Mouse (Mus musculus) testis, postnatal 14 days (tissue): ENCODE results near the gene Ypel4.
A peak's percentile ranks its signal among the peaks of the same experiment; 100 is the strongest.
"Not testable (repeated sequence)": the region's sequence is repeated elsewhere in the genome, so short reads cannot be mapped to it uniquely, and the experiment has no call there.

ENCODE experiments used
- DNase-seq: peaks from one replicate; pipeline ENCODE4 v3.0.0; 2021; ENCODE audit warnings: low spot score

Gene Ypel4

DNA sequence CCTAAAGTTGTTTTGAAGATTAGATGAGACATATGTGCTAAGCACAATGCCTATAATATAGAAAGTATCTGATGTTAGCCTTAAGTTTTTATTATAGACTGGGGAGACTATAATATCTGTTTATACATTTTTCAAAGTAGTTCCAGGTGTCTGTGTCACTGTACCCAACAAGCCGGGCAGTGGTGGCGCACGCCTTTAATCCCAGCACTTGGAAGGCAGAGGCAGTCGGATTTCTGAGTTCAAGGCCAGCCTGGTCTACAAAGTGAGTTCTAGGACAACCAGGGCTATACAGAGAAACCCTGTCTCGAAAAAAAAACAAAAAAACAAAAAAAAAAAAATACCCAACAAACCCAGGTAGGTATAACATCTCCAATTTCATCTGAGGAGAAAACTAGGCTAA lies 5.7 kb upstream of the Ypel4 start:
- not testable (repeated sequence) for DNase-seq

DNA sequence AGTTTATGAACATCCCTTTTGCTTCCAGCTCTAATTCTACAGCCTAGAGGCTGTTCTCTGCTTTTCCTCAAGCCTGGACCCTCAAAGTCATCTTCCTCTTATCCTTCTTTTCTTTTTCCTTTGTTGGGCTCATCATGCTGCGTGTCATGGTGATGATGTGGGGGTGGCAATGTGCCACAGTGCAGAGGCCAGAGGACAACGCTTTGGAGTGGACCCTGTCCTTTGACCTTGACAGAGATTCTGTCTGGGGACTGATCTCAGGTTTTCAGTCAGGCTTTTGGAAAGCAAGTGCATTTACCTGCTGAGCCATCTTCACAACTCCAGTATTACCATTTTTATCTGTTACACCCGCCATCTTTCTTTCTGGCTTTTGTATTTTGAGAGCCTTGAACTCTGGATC lies 2.7 kb upstream of the Ypel4 start:
- DNase-seq, result no peak

DNA sequence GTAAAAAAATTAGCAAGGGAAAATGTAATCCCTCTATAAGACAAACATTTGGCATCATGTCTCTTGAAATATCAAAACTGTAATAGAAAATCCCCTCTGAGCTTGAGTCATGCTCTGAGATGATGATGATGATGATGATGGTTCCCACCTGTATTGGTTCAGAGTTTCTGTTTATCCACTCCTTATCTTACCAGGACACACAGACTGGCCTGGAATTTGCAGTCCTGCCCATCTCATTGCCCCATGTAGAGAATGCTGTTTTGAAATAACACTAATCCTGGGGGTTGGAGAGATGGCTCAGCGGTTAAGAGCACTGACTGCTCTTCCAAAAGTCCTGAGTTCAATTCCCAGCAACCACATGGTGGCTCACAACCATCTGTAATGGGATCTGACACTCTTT lies 1.5 kb upstream of the Ypel4 start:
- DNase-seq, result no peak

DNA sequence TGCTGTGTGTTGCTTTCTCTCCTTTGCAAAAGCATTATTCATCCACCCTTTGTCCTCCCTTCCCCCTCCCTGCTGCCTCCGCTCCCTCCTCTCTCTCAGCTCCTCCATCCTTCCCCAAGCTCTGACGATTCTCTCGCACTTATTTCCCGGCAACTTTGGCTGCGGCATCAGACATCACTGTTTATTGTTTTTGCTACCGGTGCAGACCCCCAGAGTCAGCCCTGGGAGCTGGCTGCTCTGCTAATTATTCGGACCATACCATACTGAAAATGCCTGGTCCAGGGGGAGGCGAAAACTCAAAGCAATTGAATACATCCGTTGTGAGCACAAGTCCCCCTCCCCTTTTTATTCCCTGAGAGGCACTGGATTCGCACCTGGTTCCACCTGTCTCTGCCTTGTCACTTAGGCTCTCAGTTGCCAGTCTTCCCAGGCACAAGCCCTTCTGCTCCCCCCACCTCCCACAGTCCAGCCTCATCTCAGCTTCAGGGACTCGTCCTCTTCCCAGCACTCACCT lies 550 bp downstream of the Ypel4 start:
- DNase-seq, result no peak

DNA sequence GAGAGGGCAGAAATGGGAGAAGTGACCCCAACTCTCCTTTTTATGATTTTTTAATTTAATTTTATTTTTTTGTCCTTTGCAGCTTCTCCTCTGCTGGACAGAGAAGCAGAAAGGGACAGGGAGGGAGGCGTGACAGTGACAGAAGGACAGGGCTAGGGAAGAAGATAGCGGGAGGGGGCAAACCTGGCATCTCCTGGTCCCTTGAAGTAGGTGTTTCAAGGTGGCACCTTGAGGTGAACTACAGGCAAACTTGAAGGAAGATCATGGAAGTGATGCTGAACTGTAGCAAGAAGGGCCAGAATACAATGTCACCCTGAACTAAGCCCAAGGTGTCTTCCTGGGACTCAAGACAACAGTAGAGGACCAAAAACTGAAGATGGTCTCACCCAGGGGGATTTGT lies 1.1 kb downstream of the Ypel4 start:
- no peak for DNase-seq

DNA sequence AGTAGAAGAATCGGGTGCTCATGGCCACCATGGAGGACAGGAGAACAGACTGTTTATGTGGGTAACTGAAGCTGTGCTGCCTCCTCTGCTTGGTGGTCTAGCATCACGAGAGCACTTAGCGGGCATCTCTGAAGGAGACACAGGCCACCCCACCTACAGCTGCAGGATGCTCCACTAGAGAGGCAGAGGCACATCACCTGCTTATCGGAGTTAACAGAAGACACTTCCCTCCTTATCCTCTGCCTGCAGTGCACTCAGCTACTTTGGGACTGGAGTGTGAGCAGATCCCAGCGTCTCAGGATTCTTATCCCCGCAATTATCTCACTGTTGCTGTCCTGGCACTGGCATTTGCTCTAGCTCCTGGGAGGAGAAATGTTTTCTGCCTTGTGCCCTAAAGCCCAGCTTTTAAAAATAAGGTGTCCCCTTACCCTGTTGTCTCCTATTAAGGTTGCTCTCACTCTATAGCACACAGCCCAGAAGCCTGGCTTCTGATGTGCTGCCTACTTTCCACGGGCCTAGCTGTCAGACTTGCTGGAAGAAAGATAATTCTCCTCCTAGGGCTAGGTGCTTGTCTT lies 1.6 kb downstream of the Ypel4 start:
- DNase-seq, result no peak

DNA sequence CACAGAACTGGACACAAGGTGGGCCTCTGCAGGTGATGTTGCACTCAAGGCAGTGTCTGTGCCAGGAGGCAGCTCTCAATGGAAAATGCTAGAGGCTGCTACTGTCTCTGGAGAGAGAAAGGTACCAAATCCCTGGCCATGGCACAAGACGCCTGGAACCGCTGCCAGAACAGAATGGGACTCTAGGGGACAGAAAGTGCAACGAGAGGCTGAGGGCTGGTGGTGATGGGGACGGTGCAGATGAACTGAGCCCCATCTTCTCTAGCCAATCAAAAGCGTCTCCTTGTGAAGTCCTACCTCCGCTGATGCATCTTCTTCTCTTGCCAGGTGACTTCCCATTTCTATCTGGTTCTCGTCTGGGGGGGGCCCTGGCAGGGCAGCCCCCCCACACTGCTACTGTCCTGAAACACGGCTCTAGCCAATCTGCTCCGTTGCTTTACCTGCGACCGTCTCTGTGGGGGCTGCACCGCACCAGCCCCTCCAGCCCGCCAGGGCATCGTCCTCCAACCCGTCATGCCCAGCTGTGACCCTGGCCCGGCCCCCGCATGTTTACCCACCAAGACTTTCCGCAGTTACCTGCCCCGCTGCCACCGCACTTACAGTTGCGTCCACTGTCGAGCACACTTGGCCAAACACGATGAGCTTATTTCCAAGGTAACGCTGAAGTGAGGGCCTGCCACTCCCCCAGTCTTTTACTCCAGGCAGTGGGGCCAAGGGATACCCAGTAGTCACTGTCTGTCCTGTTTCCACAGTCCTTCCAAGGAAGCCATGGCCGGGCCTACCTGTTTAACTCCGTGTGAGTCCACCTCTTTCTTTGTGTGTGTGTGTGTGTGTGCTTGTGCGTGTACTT lies 2.7 kb downstream of the Ypel4 start:
- DNase-seq, result no peak

DNA sequence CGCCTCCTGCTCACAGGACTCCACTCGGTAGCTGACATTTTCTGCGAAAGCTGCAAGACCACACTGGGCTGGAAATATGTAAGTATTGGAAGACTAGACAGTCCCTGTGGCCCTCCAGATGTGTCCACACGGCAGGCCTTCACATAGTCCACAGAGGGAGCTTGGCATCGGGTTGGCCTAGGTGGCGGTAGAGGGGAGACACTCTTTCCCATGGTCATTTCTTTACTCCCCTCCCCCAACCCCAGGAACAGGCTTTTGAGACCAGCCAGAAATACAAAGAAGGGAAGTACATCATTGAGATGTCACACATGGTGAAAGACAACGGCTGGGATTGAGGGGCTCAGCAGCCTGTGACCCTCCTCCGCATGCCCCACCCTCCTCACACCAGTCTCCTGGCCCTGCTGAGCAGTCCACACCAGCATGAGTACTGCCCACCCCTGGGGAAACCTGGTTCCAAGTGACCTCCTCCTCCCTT lies 3.6 kb downstream of the Ypel4 start:
- no peak for DNase-seq

DNA sequence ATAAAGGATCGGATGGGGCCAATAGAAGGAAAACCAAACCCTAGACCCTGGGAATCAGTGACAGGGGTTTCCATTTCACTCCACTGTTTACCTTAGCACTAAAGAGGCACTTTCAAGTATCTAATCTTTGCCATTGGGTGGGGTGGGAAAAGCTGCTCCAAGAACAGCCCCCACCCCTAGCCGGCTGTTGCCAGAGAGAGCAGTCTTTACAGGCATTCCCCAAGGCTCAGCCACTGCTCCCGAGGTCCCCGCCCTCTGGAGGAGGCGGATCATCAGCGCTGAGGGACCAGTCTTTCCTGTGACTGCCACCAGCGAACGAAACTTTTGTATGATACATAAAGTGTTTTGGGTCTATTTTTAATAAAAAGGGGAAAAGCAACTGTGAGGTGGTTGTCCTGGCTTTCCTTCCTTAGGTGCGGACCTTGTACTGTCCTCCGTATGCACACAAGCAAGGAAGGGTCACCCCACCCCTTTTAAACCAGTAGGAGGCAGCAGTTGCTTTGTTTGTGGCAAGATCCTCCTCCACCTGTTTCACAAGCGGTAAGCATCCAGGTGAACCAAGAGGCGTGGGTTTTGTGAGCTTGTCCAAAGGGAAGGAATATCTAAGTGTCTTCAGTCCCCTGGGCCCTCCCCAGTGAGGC lies 4.5 kb downstream of the Ypel4 start:
- DNase-seq, result no peak

DNA sequence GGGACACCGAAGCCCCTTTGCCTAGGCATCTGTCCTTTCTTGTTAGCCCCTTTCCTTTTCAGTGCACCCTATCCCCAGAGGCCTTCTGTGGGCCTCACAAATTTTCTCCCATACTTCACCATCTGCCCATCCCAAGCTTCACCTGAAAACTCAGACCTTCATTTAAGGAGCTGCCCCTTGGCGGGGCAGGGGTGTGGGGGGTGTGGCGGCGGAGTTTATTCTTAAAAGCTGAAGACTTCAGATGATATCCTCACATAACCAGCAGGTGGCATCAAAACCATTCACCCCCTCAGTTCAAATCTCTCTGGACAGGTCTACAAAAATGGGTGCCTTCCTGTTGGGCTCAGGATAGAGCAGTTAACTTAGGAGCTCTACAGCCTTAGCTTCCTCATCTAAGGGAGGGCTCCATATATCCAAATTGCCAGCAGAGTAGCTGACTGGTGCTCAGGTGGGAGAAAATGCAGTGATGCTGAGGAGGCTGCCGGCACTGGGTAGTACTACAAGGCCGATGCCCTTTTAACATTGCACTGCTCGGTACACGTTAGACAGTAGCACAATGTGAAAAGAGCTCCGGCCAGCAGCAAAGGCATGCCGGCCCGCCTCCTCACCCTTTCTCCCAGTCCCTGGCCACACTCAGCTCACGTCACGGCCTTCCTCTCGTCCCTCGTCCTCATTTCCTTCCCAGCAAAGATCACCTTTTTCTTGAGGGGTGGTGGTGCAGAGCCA lies 6.9 kb downstream of the Ypel4 start:
- no peak for DNase-seq

DNA sequence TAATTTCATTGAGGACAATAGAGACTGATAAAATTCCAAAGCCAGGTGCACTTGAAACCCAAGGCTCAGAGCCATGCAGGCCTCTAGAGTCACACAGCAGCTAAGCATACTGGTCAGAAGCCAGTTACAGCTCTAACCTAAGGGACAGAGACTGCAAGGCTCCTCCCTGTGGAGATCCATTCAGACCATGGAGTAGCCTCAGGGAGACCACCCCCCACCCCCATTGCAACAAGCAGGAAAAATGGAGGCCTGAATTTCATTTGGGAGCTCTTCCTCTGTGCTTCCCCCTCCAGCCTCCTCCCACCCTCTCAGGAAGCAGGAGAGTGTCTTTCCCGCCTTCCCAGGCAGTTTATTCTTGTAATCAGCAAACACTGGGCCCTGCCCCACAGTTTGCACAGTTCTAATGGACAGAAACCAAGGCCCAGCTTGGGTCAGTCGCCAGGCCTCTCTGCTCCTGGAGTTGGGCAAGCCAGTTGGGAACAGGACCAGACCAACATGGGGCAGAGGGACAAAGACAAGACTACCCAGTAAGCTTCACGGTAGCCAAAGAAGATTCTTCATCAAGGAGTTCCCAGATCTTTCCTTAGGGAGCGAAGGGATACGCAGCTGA lies 8.1 kb downstream of the Ypel4 start:
- no peak for DNase-seq

DNA sequence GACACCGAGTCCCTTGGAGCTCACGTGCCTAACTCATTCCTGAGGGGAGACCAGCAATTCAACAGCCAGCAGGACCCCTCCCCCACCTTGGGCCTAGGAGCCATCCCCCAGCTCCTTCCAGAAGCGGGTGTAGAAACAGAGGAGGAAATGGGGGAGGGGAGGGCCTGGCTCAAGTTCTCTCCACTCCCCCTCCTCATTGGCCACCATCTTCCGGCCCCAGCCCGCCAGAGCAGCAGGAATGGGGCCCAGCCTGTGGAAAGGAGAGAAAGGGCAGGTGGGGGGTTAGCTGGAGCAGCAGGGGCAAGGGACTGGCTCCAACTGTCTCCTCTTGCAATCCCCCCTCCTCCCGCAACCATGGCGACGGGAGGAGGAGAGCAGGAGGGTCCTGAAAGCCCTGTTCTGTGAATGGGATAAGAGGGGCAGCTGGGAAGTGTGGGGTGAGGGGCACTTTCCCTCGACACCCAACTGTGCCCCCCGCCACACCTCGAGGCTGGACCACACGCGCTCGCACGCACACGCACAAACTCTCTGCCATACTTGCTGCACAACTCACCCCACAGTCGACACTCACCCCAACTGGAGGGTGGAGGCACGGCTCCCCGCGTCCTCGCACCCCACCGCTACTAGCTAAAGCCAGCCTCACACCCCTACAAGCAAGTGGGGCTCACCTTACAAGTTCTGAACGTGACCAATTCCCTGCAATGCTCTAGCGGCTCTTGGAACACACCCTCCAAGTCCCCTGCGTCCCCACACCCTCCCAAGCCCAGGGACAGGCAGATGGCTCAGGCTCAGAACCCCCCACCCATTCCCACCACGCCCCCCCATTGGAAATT lies 8.8 kb downstream of the Ypel4 start:
- DNase-seq, result peak; percentile 62

DNA sequence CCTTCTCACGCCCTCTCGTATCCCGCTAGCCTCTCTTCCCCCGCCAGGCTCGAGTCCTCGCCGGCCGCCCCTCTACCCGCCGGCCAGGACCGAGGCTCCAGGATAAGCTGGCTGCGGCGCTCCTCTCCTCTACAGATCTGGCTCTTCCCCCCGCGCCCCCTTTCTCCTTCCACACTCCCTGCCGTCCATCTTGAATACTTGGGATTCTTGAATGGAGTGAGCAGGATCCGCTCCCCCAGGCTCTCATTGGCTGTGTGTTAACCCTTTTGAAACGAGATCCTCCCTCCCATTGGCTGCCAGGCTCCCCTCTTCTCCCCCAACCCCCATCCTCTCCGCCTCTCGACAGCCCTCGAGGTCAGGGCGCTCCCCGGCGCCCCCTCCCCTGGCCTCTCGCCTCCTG lies 9.7 kb downstream of the Ypel4 start, which contains the start of gene Gm19426:
Gene Gm19426, minus strand, starts transcription at position 95 of the 400 bp plus-strand sequence.
- DNase-seq, result peak; percentile 82

DNA sequence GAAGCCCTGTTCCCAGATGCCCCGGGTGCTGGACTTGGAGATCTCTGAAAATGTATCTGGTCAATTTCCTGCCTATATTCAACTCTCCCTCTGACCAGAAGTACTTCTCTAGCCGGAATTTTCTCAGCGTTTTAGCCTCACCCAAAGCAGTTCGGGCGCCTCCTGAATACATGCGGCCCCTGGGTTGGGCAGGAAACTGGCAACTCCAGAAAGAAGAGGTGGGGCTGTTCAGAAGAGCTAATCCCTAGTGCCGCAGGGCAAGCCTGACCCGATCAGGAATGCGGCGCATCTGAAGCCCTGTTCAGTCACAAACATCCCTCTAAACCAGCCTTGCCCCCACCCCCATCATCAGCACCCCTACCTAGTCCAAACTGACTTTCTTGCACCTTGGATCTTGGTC lies 10.3 kb downstream of the Ypel4 start:
- DNase-seq, result no peak

DNA sequence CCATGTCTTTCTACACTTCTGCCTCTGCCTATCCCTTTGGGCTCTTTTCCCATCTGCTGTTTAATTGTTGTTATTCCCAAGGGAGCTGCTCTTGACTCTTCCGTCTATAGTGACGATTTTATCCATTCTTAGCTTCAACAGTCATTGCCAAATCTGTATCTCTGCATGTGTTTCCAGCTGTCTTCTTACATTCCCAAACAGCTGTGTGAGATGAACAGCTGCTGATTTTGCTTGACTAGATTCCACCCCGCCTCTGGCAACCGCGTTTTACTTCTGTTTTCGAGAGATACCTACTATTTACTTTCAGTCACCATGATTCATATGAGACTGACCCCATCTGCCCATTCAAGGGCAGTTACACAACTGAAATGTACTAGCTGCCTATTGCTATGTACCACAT lies 16.3 kb downstream of the Ypel4 start:
- no peak for DNase-seq

DNA sequence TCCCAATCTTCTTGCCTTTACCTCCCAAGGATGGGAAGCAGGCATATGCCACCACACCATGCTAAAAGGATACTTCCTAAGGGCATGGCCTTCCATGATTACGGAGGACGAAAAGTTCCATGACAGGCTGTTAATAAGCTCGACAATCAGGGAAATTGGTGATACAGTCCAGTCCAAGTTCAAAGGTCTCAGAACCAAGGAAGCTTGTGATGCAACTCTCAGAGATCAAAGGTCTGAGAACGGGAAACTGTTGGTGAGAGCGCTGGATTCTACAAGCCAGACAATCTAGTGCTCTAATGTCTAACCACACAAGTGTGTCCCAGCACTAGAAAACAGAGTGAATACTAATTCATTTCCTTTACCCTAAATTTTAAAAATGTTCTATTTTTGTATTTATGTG lies 22.4 kb downstream of the Ypel4 start:
- DNase-seq, result no peak

DNA sequence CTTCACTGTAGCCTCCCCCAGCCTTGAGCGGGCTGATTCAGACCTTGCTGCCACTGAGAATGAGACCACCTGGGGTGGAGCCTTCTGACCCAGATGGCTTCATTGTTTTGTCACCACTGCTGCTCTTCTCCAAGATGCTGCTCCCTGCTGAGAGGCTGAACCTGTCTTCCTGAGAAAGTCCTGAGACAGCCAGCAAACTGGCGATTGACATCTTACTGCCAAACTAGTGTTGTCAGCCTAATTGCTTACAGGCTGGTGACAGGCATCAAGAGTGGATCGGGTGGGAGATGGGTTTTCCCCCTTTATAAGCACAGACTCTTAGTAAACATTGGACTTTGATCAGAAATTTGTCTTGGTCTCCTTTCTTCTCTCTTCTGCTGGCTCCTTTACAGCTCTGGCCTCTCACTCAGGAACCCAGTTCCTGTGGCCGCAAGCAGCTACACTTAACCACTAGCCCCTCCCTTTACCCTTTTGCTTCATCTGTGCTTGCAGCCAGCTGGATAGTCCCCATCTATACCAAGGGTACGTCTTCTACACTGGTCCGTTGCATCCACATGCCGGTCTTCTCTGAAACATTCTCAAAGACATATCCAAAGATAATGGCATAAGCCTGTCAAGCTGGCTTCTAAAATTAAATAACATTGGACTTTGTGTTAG lies 23.3 kb downstream of the Ypel4 start:
- DNase-seq, result no peak

DNA sequence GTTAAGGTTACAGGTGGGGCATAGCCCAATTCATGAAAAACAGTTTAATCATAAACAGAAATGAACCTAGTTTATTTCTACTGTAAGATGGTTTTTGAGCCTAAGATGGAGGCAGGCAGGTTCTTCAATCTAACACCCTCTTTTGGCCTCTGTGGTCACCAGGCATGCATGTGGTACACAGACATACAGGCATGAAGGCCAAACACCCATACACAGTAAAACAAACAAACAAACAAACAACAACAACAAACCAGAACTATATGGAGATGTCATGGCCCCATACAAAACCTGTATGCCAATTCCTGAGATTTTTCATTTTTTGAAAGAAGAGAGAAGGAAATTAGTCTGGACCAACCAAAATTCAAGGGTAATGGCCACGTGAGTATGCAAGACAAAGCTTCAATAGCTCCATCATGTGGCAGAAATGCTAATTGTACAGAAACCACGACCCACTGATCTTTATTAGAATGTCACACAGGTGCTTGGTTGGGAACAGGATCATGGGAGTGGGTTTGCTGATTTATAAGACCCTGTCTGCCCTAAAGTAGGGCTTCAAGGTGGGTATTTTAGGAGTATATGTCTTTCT lies 24.8 kb downstream of the Ypel4 start:
- DNase-seq, result no peak

DNA sequence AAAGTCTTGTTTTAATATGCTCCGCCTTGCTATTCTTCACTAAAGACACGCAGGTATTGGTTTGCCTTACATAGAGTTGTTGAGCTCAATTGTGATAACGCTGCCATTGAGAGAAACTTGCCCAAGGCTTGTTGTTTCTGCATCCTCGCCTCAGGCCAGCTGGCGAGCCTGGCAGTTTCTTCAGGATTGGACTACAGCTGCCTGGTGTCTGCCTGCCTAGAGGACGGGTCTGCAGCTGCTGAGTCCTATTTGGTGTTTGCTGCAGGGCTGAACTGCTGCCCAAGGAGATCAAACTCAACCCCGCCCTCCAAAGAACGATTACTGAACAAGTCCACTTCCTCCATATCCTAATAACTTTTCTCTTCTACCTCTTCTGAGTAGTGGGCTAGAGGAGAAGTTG lies 26.9 kb downstream of the Ypel4 start:
- DNase-seq, result no peak

DNA sequence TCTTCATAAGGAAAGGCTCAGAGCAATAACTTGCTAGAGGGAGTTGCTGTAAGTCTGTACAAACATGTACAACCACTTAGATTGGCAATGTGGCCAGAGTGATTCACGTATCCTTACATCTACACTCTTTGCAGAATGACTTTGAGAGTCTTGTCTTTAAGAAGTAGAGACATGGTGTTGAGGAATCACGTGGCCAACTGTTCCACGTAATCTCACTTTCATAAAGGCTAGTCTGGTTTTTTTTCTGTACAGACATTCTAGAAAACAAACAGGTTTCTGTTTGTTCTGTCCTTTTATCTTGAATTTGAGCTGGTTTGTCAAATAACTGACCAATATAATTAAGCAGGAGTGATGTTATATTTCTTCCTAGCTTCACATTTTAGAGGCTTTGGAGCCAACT lies 27.5 kb downstream of the Ypel4 start:
- no peak for DNase-seq
